ENCODE assay signal across 20 mouse cellular contexts in genomic region chr16:44656181-44656580, GRCm38 (mm10).
DNase-seq lines count a peak whose midpoint lies in the region; ATAC-seq lines count a peak whose summit lies in the region.
"Had no signal": no experiment of that assay in that cellular context is flagged by ENCODE, and none has a peak within 500 bp of the region (broad histone marks: within the 10 kb centered on the region; RNA-seq: fewer than 3 reads in every experiment).

No protein-coding gene starts in this region.

- H3K4me1 ChIP-seq in midbrain, embryonic 11.5 days (ENCODE audit: control insufficient read depth, insufficient read depth, low read length): peaks cover 1% of the 10 kb centered on the region; the same call in 1 of the 2 replicates
- H3K4me1 ChIP-seq in midbrain, embryonic 13.5 days (replicated peaks): peaks cover 4% of the 10 kb centered on the region

- DNase-seq in heart, adult 11 months: peak; percentile 70
- DNase-seq in heart, postnatal 10 days: no peak
- DNase-seq in midbrain, embryonic 11.5 days (ENCODE audit: low spot score, missing footprints): peak; percentile 73
- DNase-seq: adrenal gland, adult 2 months; adrenal gland, postnatal 10 days; adrenal gland, postnatal 25 days; cerebellum, adult 11 months; cerebellum, adult 18-20 months; cerebellum, adult 8-10 months; cerebellum, adult 9-11 months; cerebellum, postnatal 14 days; cerebellum, postnatal 36 days; embryo, embryonic 11 days had no signal

- intact Hi-C loops in heart, postnatal 10 days (cut with DNase I): no loop called here

- no peak for ATAC-seq in midbrain, embryonic 11.5 days (ENCODE audit: low FRiP score)
- ATAC-seq in midbrain, embryonic 13.5 days: no peak
- no peak for ATAC-seq in frontal cortex, adult (ENCODE audit: low TSS enrichment)
- ATAC-seq: forebrain, embryonic 13.5 days; forebrain, embryonic 16.5 days had no signal

- no peaks in the 10 kb centered on the region for H3K9me3 ChIP-seq in midbrain, embryonic 11.5 days (ENCODE audit: control insufficient read depth, low read length)
- H3K9me3 ChIP-seq in midbrain, embryonic 13.5 days: no peaks in the 10 kb centered on the region
- H3K9me3 ChIP-seq: embryonic facial prominence, embryonic 13.5 days; embryonic facial prominence, embryonic 15.5 days; forebrain, embryonic 13.5 days had no signal

- WGBS in midbrain, embryonic 11.5 days: 96% methylated on average over 1 of the region's 1 CpGs
- WGBS in midbrain, embryonic 13.5 days: 96% methylated on average over 1 of the region's 1 CpGs

- no peak overlapping the region for H3K4me3 ChIP-seq in midbrain, embryonic 11.5 days (ENCODE audit: low read depth, low read length)
- H3K4me3 ChIP-seq in midbrain, embryonic 13.5 days (replicated peaks): no peak overlapping the region
- H3K4me3 ChIP-seq: embryonic facial prominence, embryonic 13.5 days; embryonic facial prominence, embryonic 15.5 days; erythroblast, embryonic 14.5 days; forebrain, embryonic 13.5 days had no signal

- H3K9ac ChIP-seq in midbrain, embryonic 11.5 days (ENCODE audit: low read length): no peak overlapping the region
- H3K9ac ChIP-seq in midbrain, embryonic 13.5 days (replicated peaks): no peak overlapping the region
- H3K9ac ChIP-seq: embryonic facial prominence, embryonic 13.5 days; embryonic facial prominence, embryonic 15.5 days; forebrain, embryonic 13.5 days had no signal

- no peak overlapping the region for H3K27ac ChIP-seq in midbrain, embryonic 11.5 days (ENCODE audit: low read depth, low read length)
- no peak overlapping the region for H3K27ac ChIP-seq in midbrain, embryonic 13.5 days
- H3K27ac ChIP-seq: embryonic facial prominence, embryonic 13.5 days; embryonic facial prominence, embryonic 15.5 days; forebrain, embryonic 13.5 days had no signal

- H3K27me3 ChIP-seq in midbrain, embryonic 11.5 days (ENCODE audit: control insufficient read depth, insufficient read depth, low read length): no peaks in the 10 kb centered on the region
- H3K27me3 ChIP-seq in midbrain, embryonic 13.5 days: no peaks in the 10 kb centered on the region; the same call in 1 of the 2 replicates
- H3K27me3 ChIP-seq: embryonic facial prominence, embryonic 13.5 days; embryonic facial prominence, embryonic 15.5 days had no signal

- no peaks in the 10 kb centered on the region for H3K36me3 ChIP-seq in midbrain, embryonic 11.5 days (ENCODE audit: control insufficient read depth, insufficient read depth, low read length)
- H3K36me3 ChIP-seq in midbrain, embryonic 13.5 days: no peaks in the 10 kb centered on the region
- H3K36me3 ChIP-seq: embryonic facial prominence, embryonic 13.5 days; embryonic facial prominence, embryonic 15.5 days had no signal

- no peak overlapping the region for H3K4me2 ChIP-seq in midbrain, embryonic 11.5 days
- H3K4me2 ChIP-seq in midbrain, embryonic 13.5 days (replicated peaks): no peak overlapping the region
- H3K4me2 ChIP-seq: embryonic facial prominence, embryonic 13.5 days; embryonic facial prominence, embryonic 15.5 days; forebrain, embryonic 13.5 days had no signal

Comparison
In these comparisons a context has a peak if more than half of its experiments do, and no peak if none do; other contexts are left out.
1. DNase-seq: peak in heart, adult 11 months (single experiment) and midbrain, embryonic 11.5 days (single experiment); none in heart, postnatal 10 days (0 of 2).